Mouse (Mus musculus) urinary bladder, adult 2 months (tissue): ENCODE data around the gene Cic. TPM values are rescaled to one million over a fixed set of nuclear protein-coding genes. Genes with fewer than 3 reads are reported as not detected.

Experiments used
- DNase-seq: peaks from one replicate; pipeline ENCODE4 v3.0.0; 2022; ENCODE audit warnings: low spot score
- polyA plus RNA-seq: library from polyadenylated mRNA; depleted of rRNA; stranded (reverse); fragments of >200 nt; gene quantifications from 2 replicates; pipeline ENCODE4 v1.2.3, GENCODE M21; 2012

The Cic gene
- polyA plus RNA-seq, 1 experiment = 30.8 TPM

DNA sequence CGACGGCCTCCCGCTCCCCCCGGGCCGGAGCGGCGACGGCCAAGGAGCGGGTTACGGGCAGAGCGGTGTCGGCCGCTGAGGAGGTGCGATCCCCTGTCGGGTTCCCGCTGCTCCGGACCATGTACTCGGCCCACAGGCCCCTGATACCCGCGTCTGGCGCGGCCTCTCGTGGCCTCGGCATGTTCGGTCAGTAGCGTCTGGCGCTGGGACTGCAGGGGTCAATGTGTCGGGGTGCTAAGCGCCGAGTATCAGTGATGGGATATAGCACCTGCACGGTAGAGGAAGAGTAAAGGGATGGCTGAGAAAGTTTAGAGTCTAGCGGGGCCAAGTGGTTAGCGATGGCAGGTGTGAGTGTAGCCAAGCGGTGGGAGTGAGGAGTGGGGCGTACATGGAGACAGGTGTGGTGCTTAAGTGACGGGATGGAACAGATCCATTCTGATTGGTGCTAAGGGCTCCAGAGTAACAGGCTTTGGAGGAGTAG, 15.3 kb downstream of the Cic start:
- peak; percentile 57 for DNase-seq

DNA sequence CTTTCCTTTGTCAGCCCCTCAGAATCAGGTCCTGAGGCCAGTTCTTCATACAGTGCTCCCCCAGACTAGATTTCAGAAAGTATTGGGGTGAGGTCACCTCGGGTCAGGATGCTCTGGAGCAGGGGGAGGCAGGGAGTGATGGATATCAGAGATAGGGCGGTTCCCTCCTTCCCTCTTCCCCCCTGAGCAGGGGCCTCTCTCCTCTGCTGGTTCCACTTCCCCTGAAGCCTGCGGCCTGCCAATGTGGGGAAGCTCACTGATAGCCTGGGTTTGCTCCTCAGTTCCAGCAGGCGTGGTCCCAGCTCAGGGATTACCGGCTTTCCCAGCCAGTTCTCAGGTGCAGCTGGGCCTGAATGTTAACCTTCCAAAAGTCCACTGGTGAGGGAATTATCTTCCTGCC, 16.1 kb downstream of the Cic start:
- no peak for DNase-seq

DNA sequence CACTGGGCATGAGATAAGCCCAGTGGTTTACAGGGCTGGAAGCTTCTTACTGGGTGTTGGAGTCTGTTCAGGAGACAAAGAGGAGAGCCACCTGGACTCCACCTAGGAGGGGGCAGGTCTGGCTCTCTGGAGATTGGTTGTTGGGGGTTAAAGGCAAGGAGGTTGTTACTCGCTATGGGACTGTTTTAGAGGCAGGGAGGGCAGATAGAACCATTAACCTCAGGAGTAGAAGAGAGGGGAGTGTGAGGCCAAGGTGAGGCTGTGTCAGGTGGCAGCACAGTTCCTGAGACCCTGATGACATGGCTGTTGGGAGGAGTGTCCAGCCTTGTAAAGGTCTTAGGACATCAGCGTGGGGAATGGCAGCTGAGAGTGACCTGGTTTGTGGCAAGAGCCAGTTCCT, 16.7 kb downstream of the Cic start:
- DNase-seq = no peak

DNA sequence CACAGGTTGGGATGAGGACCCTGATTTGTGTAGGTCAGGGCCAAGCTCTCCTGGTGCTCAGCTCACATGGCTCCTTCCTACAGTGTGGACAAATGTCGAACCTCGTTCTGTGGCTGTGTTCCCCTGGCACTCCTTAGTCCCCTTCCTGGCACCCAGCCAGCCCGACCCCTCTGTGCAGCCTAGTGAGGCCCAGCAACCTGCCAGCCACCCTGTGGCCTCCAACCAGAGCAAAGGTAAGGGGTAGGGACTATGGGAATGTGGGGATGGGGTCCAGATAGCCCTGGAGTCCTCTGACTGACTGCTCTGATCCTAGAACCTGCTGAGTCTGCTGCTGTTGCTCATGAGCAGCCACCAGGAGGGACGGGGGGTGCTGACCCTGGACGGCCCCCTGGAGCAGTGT, 17.3 kb downstream of the Cic start:
- DNase-seq = no peak

DNA sequence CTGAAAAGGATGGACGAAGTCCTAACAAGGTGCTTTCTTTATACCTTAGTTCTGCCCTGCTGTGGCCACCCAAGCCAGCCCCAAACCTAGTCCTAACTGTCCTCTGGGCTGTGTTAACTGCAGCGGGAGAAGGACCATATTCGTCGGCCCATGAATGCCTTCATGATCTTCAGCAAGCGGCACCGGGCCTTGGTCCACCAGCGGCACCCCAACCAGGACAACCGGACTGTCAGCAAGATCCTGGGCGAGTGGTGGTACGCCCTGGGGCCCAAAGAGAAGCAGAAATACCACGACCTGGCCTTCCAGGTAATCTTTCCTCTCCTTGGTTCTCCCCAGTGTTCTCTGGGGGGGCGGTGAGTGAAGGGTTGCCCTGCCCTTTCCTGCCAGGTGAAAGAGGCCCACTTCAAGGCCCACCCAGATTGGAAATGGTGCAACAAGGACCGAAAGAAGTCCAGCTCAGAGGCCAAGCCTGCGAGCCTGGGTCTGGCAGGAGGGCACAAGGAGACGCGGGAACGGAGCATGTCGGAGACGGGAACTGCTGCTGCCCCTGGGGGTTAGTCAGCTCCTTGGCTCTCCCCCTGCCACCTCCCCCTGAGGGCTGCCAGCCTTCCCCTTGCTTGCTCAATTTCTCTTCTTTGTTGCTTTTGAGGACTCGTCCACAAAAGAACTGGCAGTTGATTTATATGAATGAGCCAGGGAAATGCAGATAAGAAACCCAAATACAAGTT, 18.2 kb downstream of the Cic start:
- DNase-seq = no peak

DNA sequence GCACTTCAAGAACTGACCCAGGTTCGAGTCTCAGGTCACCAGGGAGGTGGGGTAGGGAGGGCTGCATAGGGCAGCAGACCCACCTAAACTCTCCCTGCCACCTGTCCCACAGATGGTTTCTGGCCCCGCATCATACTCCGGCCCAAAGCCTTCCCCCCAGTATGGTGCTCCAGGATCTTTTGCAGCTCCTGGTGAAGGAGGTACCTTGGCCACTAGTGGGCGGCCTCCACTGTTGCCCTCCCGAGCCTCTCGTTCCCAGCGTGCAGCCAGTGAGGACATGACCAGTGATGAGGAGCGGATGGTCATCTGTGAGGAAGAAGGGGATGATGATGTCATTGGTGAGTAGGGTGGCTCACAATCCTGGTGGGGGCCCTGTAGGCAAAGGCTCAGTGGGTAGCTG, 19.5 kb downstream of the Cic start:
- DNase-seq = no peak

DNA sequence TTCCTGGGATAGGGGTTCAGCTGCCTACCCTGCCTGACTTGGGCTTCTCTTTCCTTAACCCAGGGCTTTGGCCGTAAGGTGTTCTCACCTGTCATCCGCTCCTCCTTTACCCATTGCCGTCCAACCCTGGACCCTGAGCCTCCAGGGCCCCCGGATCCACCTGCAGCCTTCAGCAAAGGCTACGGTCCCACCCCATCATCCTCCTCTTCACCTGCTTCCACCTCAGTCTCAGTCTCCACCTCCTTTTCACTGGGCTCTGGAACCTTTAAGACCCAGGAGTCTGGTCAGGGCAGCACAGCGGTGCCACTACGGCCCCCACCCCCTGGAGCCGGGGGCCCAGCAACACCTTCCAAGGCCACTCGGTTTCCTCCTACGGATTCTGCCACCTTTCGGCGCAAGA, 20.5 kb downstream of the Cic start:
- DNase-seq = no peak

DNA sequence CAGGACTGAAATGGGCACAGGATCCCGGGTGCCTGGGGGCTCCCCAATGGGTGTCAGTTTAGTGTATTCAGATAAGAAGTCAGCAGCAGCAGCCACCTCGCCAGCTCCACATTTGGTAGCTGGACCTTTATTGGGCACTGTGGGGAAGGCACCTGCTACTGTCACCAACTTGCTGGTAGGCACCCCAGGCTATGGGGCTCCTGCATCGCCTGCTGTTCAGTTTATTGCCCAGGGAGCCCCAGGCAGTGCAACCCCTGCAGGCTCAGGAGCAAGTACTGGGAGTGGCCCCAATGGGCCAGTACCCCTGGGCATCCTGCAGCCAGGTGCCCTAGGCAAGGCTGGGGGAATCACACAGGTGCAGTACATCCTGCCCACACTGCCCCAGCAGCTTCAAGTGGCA, 21.2 kb downstream of the Cic start:
- DNase-seq = no peak

DNA sequence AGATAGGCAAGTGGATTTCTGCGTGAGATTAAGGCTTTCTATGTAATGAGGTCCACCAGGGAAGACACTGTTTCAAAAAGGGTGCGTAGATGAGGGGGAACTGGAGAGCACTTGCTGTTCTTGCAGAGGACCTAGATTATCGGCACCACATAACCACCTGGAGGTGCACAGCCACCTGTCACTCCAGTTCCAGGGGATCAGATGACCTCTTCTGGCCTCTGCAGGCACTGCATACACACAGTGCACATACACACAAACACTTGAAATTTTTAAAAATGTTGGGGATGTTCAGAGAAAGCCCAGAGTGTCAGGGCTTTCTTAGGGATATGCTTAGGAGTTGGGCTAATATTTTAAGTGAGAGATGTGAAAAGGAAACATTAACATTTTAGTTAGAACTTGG, 22.4 kb downstream of the Cic start:
- no peak for DNase-seq

DNA sequence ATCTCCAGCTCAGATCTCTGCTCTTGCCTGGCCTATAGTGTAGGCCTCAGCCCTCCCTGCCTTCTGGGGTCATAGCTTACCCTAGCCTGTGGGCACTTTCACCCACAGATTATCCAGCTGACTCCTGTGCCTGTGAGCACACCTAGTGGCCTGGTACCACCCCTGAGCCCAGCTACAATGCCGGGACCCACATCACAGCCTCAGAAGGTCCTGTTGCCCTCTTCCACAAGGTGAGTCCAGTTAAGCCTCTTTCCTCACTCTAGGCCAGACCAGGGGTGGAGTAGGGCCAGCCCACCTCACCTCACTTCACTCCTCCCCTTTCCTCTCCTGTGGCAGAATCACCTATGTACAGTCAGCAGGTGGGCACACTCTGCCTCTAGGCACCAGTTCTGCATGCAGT, 23.0 kb downstream of the Cic start:
- no peak for DNase-seq

DNA sequence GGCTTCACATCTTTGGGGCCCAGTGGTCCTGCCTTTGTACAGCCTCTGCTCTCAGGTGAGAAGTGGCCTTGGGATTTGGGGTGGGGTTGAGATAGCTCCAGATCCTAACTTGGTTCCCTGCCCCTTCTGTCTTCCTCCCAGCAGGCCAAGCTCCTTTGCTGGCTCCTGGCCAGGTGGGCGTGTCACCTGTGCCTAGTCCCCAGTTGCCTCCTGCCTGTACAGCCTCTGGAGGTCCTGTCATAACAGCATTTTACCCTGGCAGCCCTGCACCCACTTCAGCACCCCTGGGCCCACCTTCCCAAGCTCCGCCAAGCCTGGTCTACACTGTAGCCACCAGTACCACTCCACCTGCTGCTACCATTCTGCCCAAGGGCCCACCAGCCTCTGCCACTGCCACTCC, 23.4 kb downstream of the Cic start:
- no peak for DNase-seq

DNA sequence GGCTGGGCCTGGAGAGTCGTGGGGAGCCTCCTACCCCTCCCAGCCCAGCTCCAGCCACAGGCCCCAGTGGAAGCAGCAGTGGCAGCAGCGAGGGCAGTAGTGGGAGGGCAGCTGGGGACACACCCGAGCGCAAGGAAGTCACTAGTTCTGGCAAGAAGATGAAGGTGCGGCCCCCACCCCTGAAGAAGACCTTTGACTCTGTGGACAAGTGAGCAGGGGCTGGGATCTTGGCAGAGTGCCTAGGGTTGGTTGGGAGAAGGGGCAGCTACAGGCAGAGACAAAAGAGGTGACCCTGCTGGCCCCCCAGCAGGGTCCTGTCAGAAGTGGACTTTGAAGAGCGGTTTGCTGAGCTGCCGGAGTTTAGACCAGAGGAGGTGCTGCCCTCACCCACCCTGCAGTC, 24.6 kb downstream of the Cic start:
- DNase-seq = peak; percentile 20

DNA sequence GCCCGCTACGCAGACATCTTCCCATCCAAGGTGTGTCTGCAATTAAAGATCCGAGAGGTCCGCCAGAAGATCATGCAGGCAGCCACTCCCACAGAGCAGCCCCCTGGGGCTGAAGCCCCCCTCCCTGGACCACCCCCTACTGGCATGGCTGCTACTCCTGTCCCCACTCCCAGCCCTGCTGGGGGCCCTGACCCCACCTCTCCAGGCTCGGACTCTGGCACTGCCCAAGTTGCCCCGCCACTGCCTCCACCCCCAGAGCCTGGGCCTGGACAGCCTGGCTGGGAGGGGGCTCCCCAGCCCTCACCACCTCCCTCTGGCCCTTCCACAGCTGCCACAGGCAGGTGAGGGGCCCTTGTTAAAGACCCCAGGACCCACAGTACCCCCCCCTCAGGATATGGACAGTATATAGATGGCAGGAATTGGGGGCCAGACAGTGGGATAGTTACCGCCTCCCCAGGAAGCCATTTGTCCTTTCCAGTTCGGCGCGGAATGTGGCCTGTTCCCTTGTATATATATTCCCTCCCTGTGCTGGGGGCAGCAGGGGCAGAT, 25.8 kb downstream of the Cic start:
- no peak for DNase-seq

DNA sequence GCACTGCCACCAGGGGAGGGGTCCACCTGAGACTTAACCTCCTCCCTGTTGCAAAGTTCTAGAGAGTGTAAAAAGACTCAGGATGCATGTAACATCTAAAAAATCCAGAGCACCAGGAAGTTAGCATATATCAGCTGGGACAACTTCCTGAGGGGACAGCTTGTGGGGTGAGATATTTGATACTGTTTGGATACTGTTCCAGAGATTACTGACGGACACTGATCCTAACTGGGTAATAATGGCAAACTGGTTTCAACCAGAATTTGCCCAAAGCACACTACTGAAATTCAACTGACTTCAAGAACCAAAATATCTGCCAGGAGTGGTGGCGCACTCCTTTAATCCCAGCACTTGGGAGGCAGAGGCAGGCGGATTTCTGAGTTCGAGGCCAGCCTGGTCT, 27.0 kb downstream of the Cic start:
- DNase-seq = no peak

DNA sequence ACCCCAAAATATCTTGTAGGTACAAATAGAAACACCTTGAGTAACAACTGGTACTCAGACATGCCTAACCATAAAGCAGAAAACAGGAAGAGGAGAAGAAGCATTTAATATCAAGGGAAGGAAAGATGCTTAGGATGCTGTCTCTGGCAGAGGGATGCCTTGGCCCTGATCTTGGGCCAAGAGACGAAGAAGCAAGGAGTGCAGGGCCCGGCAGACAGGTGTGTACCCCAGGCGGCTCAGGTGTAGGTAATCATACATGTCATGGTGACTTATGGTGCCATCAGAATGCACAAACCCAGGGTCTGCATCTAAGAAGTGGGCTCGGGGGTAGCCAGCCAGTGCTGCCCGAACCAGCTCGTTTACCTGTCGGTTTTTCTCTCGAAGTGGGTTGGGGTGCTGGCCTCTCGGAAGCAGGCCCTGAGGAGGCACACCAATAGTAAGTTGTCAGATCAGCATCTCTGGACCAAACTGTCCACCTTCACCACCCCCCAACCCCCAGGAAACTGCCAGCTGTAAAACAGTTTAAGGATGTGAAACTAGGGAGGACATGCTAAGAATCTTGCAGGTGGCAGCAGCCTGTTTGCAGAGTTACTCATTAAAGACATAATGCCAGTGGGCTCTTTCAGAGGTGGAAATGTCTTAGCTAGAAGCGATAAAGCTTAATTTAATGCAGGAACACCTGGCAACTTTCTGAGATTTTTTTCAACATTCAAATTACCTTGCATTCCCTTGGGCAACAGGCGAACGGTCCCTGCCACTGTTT, 27.6 kb downstream of the Cic start:
- DNase-seq = no peak

DNA sequence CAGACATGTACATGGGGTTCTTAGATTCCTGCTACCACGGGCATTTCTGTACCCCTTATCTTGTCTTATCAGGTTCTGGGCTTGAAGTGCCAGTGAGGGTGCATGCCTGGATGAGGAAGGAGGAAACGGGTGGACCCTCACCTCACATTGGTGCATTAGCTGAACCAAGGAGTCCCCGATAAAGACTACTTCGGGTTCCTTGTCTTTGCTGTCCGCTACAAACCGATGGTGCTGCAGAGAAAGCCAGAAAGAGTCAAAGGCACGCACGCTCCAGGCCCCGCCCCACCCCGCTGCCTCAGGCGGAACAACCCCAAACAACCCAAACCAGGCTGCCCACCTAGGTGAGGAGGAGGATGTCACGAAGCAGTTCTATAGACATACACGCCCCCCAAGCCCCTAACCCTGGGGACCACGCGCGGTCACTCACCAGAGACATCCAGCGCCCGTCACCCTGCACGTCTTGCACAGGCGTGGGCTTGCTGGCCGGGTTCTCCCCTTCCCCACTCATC, 29.5 kb downstream of the Cic start:
- peak; percentile 26 for DNase-seq

DNA sequence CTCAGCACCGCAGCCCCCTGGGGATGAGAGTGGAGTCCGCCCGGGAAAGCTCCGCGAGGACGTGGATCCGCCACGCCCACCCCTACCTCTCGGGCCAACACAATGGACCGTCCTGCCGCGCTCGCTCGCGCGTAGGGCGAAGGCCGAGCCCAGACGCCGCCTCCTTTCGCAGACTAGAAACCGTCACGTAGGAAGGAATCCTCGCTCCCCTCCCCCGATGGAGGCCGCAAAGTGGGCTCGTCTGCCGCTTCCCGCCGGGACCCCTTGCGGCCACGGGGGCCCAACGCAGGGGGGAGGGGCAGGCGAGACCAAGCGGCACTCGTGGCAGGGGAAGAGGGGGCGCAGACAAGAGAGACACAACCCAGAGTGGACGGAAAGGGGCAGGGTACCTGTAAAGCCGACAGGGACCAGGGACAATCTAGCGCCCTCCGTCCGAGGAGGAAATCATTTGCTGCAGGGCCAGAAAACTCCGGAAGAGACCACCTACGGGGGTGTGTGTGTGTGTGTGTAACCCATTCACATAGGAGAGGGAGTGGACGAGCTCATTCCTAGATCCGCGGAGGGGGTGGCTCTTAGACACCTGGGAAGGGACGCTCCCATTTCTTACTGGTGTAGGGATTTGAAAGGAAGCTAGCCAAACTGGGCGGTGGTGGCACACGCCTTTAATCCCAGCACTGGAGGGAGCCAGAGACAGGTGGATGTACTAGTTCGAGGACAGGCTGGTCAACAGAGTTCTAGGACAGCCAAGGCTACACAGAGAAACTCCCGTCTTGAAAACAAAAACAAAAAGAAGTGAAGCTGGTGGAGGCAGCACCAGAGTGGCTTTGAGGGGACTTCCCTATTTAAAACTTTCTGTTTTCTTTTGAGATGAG, 30.2 kb downstream of the Cic start, which contains the start of gene Pafah1b3:
Gene Pafah1b3 (minus strand): TSS at position 533 of the 872 bp plus-strand sequence.
- DNase-seq = peak; percentile 56

DNA sequence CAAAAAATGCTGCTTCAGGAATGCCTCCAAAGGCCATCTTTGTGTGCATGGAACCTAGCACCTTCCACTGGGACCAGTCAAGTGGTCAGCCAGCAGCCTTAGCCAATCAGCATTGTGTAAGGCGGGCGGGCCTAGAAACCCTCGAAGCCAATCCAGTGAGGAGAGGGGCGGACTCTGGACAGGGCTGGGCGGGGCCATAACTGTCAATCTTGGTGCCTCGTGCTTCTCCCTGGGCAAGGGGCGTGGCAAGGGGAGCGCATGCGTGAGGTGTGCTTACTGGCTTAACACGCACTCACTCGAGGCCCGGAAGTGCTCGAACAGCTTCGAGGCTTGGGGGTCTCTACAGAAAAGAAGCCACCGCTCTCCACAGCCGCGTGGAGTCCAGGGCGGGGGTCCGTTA, 33.6 kb downstream of the Cic start, which contains the start of gene Prr19:
Gene Prr19 (plus strand): TSS at position 349 of the 400 bp plus-strand sequence.
- DNase-seq = no peak

DNA sequence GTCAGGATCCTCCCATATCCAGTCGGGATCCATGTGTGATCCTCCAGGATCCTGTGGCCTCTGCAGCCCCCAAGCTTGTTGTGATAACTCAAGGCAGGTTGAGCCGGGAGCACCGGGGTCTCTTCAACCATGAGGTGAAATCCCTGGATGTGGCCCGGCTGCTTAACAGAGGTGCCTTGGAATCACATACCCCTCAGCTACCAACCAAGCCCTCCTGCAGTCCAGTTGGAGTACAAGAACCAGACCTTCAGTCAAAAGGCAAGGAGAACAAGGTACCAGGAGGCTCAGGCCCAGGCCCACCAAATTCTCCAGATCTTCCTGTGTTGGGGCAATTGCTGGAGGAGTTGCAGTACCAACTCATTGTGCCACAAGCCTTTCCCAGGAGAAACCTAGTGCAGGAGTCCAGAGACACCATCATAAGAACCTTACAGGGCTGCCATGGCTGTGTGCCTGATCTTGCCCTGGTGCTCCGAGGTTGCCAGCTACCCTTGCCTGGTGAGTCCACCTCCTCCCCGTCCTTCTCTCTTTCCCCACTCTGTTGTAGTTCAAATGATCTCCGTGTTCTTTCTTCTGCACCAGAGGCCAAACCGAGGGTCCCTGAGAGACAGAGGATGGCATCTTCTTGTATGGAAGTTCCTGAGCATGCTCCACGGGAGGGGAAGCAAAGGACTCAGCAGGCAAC, 35.6 kb downstream of the Cic start:
- no peak for DNase-seq

DNA sequence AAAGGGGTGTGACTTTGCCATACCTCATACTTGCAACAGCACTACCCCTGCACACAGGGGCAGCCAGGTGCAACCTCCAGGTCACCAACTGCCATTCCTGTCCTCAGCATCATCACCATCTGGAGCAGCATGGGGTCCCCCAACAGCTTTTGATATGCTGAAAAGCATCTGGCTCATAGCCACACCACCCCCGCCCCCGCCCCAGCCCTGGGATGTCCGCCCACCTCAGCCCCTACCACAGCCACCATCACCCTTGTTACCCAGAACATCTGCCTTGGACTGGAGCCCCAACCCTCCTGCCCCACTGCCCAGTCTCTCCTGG, 36.1 kb downstream of the Cic start:
- DNase-seq = no peak

DNA sequence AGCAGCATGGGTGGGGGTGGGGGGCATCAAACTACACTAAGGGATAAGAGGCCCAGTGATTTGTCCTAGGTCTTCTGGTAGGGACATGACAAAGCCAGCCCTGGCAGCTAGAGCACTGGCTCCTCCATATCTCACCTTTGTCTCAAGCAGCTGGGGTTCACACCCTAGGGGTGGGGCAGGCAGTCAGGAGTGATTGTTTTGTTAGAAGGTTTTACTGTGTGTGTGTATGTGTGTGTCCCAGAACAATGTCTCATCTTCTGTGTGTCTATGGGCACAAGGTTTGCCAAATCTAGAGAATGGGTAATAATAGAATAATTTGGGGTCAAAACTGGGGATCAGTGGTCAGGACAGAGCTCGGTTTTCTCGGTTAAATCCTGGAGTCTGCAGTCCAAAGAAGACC, 38.0 kb downstream of the Cic start:
- DNase-seq = no peak
